Mouse (Mus musculus) ES-Bruce4 (cell line): ENCODE data around the gene Ceacam10.

Experiments
- CTCF ChIP-seq: IDR thresholded peaks from one replicate; pipeline ENCODE4 v1.8.1; 2011; ENCODE audit warnings: low read depth, low read length
- POLR2A ChIP-seq: IDR thresholded peaks from one replicate; pipeline ENCODE4 v1.8.1; 2011; ENCODE audit warnings: low read length; ENCODE audit not compliant: insufficient read depth

GRCm38 (mm10) chr7:24817502-24817901 is 40.5 kb downstream of the Ceacam10 start:
- TF ChIP-seq CTCF (peak; percentile 91), POLR2A (no peak)
